Mouse (Mus musculus): ENCODE results near the gene Ptma. TPM values are rescaled to one million over a fixed set of nuclear protein-coding genes. Genes with fewer than 3 reads are reported as not detected.
A peak's percentile ranks its signal among the peaks of the same experiment; 100 is the strongest.

The Ptma gene
- total RNA-seq, 2 experiments from 2014 or later, result 353 to 363 TPM

- peak overlapping the region; percentile 100 for H3K27ac ChIP-seq
- H3K4me3 ChIP-seq, result peak overlapping the region; percentile 80
- intact Hi-C loops (cut with DNase I), result loop anchor here (1.0 kb wide), 2 partner anchors 38 to 45 kb away; no protein-coding TSS in a partner anchor
- peak; percentile 100 for DNase-seq (ENCODE audit: extremely low spot score in 1 of 2, low spot score in 2 of 2)
- TF ChIP-seq CTCF (IDR thresholded peaks at IDR 0.05), result no peak
Observed at GRCm38 (mm10) chr1:86487295-86487907, 39.1 kb upstream of the Ptma start.

- DNase-seq (ENCODE audit: extremely low spot score in 1 of 2, low spot score in 2 of 2), result no peak
- peak overlapping the region; percentile 80 for H3K4me3 ChIP-seq
- intact Hi-C loops (cut with DNase I), result loop anchor here (1.0 kb wide), 2 partner anchors 37 to 46 kb away; no protein-coding TSS in a partner anchor
- TF ChIP-seq CTCF (IDR thresholded peaks at IDR 0.05), result no peak; the same call in 1 of the 2 replicates
- peak overlapping the region; percentile 100 for H3K27ac ChIP-seq
Observed at GRCm38 (mm10) chr1:86487908-86488314, 38.6 kb upstream of the Ptma start.

- H3K4me3 ChIP-seq, result peak overlapping the region; percentile 80
- peak overlapping the region; percentile 100 for H3K27ac ChIP-seq
- intact Hi-C loops (cut with DNase I), result no loop called here
- no peak for DNase-seq (ENCODE audit: extremely low spot score in 1 of 2, low spot score in 2 of 2)
- no peak for TF ChIP-seq CTCF (IDR thresholded peaks at IDR 0.05)
Observed at GRCm38 (mm10) chr1:86488326-86488725, 38.2 kb upstream of the Ptma start.

- intact Hi-C loops (cut with DNase I), result no loop called here
- Histone ChIP-seq H3K27ac (no peak overlapping the region; the same call in 1 of the 2 replicates), H3K4me3 (peak overlapping the region; percentile 80; the same call in 1 of the 2 replicates)
- DNase-seq (ENCODE audit: extremely low spot score in 1 of 2, low spot score in 2 of 2), result no peak
- no peak for TF ChIP-seq CTCF (IDR thresholded peaks at IDR 0.05)
Observed at GRCm38 (mm10) chr1:86488774-86489173, 37.8 kb upstream of the Ptma start.

- intact Hi-C loops (cut with DNase I), result no loop called here
- Histone ChIP-seq H3K4me3 (no peak overlapping the region), H3K27ac (no peak overlapping the region)
- no peak for DNase-seq (ENCODE audit: extremely low spot score in 1 of 2, low spot score in 2 of 2)
- TF ChIP-seq CTCF (IDR thresholded peaks at IDR 0.05), result no peak
Observed at GRCm38 (mm10) chr1:86489901-86490300, 36.6 kb upstream of the Ptma start.

GRCm38 (mm10) chr1:86490697-86491096 lies 35.8 kb upstream of the Ptma start:
- no peak overlapping the region for H3K4me3 ChIP-seq
- H3K27ac ChIP-seq, result no peak overlapping the region
- intact Hi-C loops (cut with DNase I), result no loop called here
- no peak for DNase-seq (ENCODE audit: extremely low spot score in 1 of 2, low spot score in 2 of 2)
- TF ChIP-seq CTCF (IDR thresholded peaks at IDR 0.05), result no peak

GRCm38 (mm10) chr1:86491533-86492094 lies 34.9 kb upstream of the Ptma start:
- H3K4me3 ChIP-seq, result no peak overlapping the region
- no peak for TF ChIP-seq CTCF (IDR thresholded peaks at IDR 0.05)
- intact Hi-C loops (cut with DNase I), result no loop called here
- peak overlapping the region; percentile 51 for H3K27ac ChIP-seq
- DNase-seq (ENCODE audit: extremely low spot score in 1 of 2, low spot score in 2 of 2), result no peak

GRCm38 (mm10) chr1:86492095-86493070 lies 34.1 kb upstream of the Ptma start:
- intact Hi-C loops (cut with DNase I), result no loop called here
- Histone ChIP-seq H3K4me3 (no peak overlapping the region), H3K27ac (peak overlapping the region; percentile 51)
- TF ChIP-seq CTCF (IDR thresholded peaks at IDR 0.05), result no peak
- DNase-seq (ENCODE audit: extremely low spot score in 1 of 2, low spot score in 2 of 2), result no peak

- DNase-seq (ENCODE audit: extremely low spot score in 1 of 2, low spot score in 2 of 2), result no peak
- TF ChIP-seq CTCF (IDR thresholded peaks at IDR 0.05), result no peak
- H3K4me3 ChIP-seq, result no peak overlapping the region
- intact Hi-C loops (cut with DNase I), result no loop called here
- no peak overlapping the region for H3K27ac ChIP-seq
Observed at GRCm38 (mm10) chr1:86493783-86494182, 32.7 kb upstream of the Ptma start.

- H3K4me3 ChIP-seq, result no peak overlapping the region
- no peak overlapping the region for H3K27ac ChIP-seq
- intact Hi-C loops (cut with DNase I), result no loop called here
- no peak for TF ChIP-seq CTCF (IDR thresholded peaks at IDR 0.05)
- no peak for DNase-seq (ENCODE audit: extremely low spot score in 1 of 2, low spot score in 2 of 2)
Observed at GRCm38 (mm10) chr1:86496340-86496739, 30.2 kb upstream of the Ptma start.

GRCm38 (mm10) chr1:86497361-86497760 lies 29.2 kb upstream of the Ptma start:
- intact Hi-C loops (cut with DNase I), result no loop called here
- no peak for DNase-seq (ENCODE audit: extremely low spot score in 1 of 2, low spot score in 2 of 2)
- H3K27ac ChIP-seq, result no peak overlapping the region
- H3K4me3 ChIP-seq, result no peak overlapping the region
- TF ChIP-seq CTCF (IDR thresholded peaks at IDR 0.05), result no peak

- no peak for TF ChIP-seq CTCF (IDR thresholded peaks at IDR 0.05)
Observed at GRCm38 (mm10) chr1:86497986-86498385, 28.5 kb upstream of the Ptma start.

More at GRCm38 (mm10) chr1:86497986-86498385, 28.5 kb upstream of the Ptma start:
- no peak for DNase-seq (ENCODE audit: extremely low spot score in 1 of 2, low spot score in 2 of 2)
- H3K27ac ChIP-seq, result no peak overlapping the region
- intact Hi-C loops (cut with DNase I), result no loop called here
- no peak overlapping the region for H3K4me3 ChIP-seq
